Mouse (Mus musculus): ENCODE measurements at regions not wholly inside any gene's neighbourhood (a gene's known extent, or its start where the extent isn't known, plus 50 kb on each side); places are given as distances from the start of the nearest gene placed in this dataset.

DNA sequence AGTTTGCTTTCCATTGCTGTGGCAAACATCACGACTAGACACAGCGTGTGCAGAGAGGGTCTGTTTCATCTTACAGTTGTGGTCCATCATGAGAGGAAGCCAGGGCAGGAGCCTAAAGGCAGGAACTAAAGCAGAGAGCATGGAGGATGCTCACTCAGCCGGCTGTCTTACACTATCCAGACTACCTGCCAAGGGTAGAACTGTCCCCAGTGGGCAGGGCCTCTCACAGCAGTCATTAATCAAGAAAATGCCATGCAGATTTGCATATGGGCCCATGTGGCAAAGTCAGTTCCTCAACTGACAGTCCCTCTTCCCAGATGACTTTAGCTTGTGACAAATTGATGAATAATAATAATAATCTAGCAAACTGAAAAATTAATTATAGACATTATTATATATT lies 192.6 kb downstream of the Sp3 start:
- no peak for DNase-seq
- intact Hi-C loops (cut with DNase I; ENCODE audit: low total_unique reads), result no loop called here

DNA sequence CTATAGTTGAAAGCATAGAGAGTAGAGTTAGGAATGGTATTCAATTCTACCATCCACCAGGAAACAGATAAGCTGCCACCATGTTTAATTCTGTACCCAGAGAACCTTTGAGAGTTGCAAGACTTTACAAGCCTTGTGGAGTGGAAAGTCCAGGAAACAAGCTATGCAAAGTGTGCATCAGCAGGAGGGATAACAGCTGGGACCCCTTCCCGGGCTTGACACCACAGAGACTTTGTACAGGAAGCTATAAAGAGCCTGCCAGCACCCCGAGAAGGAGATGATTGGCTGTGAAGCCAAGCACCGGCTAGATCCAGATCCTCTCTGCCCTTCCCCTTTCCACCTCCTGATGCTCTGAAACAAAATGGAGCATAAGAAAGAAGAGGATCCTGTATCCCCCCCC lies 188.8 kb downstream of the Sp3 start:
- intact Hi-C loops (cut with DNase I; ENCODE audit: low total_unique reads), result no loop called here
- DNase-seq, result no peak

DNA sequence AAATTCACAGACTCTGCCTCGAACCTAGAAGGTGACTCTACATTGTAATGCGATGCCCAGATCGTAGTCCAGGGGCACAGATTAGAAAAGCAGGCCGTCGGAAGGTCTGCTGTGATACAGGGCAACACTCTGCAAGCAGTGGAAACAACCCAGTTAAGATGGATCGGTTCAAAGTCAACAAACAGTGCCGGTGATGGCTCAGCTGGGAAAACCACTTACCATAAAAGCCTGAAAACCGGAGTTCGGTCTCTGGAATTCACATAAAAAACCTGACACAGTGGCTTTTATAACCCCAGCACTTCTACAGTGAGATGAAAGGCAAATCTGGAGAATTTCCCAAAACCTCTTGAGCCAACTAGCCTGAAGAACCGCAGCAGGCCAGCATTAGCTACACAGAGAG lies 186.8 kb downstream of the Sp3 start:
- intact Hi-C loops (cut with DNase I; ENCODE audit: low total_unique reads), result no loop called here
- no peak for DNase-seq

DNA sequence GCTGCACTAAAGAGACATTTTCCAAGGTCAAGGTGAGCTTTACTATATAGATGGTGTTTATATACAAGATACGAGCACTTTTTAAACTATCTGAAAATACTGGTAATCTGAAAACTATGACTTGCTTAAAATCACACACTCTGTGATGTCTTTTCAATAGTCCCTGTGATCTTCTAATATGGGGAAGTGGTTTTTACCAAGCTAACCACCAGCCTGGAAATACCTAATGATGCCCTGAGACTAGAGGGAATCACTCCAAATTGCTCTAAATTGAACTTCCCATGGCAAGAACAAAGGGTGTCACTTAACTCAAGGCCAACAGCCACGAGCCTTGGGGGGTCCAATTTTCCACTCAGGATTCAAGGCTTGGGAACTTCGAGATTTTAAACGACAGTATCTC lies 185.7 kb downstream of the Sp3 start:
- DNase-seq, result no peak
- intact Hi-C loops (cut with DNase I; ENCODE audit: low total_unique reads), result no loop called here

DNA sequence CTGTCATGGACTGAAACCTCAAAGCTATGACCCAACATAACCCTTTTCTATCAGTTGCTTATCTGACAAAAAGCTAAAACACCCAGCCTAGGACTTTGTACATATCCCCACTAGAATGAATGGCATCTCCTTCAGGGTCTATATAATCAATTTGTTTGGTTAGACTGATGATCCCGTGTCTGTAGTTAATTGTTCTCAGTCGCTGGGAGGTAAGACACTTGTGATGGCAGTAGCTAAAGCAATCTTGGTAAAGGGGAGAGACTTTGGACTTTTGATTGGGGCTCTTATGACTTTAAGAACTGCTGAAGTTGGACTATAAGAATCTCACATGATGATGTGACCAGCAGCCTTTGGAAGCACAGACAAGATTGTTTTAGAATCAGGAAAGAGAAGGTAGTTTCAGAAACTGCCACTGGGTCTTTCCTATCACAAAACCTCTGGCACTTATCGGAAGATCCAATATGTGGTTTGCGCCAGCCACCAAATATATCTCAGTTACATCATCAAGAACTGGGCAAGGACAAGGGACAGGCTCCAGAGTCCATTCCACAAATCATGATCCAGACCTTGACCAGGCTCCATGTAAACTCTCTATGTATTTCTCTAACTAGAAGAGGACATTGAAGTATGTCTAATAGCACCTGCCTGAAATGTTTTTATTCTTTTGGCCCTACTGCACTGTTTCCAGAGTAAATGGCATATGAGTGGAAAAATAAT lies 183.1 kb downstream of the Sp3 start:
- intact Hi-C loops (cut with DNase I; ENCODE audit: low total_unique reads), result no loop called here
- no peak for DNase-seq

DNA sequence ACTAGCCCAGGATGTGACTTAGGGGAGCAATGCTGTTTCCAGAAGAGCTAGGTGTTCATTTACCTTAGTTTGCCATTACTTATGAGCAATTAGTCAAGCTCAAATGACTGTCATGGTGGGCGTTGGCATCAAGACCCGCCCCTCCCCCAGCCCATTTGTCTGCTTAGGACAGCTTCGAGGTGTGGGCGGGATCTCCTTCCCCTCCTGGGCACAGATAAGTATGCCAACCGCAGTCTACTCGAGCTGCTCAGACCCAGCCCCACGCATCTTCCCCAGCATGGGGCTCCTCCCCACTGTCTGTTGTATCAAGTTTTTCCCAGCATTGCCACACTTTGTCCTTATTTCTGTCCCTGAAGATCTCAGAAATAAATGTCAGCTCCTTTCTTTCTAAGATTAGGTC lies 179.6 kb downstream of the Sp3 start:
- no peak for DNase-seq
- intact Hi-C loops (cut with DNase I; ENCODE audit: low total_unique reads), result no loop called here

DNA sequence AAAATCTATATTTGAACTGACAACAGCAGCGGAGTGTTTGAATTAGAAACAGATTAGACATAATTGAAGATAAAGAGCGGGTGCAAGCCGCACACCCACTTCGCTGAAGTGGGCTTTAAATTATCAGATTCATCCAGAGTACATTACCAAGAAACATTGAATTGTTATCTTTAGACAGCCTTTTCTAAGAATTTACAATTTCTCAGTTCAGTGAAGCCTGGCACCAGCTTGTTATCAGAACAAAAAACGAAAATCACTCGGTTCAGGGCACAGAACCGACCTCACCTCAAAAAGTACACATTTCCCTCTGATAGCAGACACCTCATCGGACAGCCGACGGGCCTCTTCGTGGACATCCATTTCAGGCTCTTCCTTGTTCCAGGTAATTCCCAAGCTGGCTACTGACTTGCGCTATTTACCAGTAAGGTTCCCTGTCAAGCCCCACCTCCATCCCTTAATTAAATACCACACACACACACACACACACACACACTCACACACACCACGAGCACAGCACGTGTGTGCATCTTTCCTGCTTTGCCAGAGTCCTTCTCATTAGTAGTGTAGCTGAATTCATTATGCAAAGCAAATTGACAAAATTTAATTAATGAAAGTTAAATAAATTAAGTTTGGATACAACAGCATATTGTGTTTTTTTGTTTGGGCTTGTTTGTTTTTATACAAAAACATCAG lies 166.8 kb downstream of the Sp3 start:
- no peak for DNase-seq

DNA sequence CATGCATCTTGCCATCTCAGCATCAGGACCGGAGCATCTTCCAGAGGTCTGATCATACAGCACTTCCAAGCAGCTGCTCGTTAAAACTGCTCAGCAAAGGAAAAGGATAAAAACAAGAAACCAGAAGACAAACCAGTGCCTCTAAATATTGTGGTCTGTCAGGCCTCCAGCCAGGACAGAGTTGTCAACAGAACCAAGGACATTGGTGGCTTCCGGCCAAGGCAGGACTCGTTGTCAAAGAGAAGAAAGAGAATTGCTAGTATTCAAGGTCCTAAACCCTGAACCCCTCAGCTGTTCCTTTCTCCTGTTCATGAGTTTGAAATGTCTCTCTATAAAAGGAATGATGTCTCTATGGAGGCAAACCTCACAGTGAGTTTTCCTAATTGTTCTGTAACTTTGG lies 155.0 kb downstream of the Sp3 start:
- intact Hi-C loops (cut with DNase I; ENCODE audit: low total_unique reads), result no loop called here
- no peak for DNase-seq

More for the DNA sequence above, 166.8 kb downstream of the Sp3 start:
- intact Hi-C loops (cut with DNase I; ENCODE audit: low total_unique reads), result no loop called here

DNA sequence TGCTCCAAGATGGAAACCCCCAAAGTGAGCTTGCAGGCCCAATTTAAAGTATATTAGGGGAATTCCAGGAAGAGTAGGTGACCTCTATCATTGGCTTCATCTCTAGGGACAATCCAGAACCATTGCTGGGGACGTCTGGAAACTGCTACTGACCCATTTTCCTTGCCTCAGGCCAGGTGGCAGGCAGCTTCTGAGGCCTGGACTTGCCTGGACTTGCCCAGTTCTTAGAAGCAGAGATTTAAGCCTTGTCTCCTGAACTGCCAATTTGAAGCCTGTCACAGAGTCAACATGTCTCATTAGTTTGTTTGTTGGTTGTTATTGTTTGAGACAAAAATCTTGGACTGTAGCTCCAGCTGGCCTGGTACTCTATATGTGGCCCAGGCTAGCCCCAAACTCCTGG lies 151.1 kb downstream of the Sp3 start:
- intact Hi-C loops (cut with DNase I; ENCODE audit: low total_unique reads), result no loop called here
- DNase-seq, result no peak

DNA sequence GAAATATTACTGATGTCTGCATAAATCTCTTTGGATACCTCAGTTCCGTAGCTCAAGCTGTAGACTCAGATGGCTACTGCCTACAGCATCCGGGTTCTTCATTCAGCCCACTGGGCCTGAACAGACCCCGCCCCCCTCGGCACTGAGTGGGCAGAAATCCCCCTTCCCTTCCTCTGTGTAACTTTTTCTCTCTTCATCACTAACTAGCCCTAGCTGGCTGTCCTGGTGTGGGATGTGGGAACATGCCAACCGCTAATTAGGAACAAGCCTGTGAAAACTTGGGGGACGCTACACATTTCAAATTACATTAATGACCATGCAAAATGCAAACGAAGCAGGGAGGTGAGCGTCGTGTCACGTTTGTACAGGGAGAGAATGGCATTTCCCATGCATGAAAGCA lies 147.5 kb downstream of the Sp3 start:
- DNase-seq, result no peak
- intact Hi-C loops (cut with DNase I; ENCODE audit: low total_unique reads), result no loop called here

DNA sequence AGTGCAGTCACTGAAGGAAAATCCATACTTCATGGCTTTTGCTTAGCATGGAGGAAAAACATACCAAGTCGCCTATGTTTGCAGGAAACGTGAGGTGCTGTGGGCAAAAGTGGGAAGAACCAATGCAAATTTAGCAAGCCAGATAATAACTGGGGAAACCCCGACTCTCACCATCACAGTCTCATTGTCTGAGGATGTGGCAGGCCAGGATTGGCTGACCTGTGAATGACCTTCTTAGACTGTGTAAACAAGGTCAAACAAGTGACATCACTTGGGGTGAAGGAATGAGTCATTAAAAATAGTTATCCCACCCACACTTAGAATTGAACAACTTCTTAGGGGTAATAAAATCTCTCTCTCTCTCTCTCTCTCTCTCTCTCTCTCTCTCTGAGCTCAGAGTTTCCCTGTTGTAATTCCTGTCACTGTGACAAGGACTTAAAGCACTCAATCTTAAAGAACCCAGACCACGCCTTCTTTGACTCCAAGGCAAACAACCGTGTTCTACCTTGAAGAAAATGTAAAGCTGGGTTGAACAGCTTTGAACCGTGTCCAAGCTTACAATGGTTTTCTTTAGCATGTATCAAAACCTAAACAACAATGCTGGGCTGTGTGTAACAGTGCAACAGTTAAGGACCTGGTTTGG lies 142.0 kb downstream of the Sp3 start:
- intact Hi-C loops (cut with DNase I; ENCODE audit: low total_unique reads), result no loop called here
- DNase-seq, result no peak

DNA sequence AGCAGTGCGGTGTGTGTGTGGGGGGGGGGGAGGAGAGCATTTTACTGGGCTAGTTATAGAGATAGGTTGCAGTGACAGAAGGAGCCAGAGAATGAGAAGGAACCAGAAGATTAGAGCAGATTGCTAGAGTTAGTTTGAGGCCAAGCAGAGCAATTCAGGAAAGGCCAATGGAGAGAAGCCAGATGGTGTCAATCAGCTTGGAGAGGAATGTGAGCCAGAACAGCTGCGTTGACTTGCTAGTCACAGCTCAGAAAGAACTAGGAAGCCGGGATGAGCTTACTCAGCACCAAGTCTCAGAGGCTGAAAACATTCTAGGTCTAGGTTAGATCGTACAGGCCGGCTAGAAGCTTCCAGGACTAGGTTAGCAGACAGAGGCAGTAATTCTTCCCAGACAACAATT lies 140.6 kb downstream of the Sp3 start:
- DNase-seq, result no peak
- intact Hi-C loops (cut with DNase I; ENCODE audit: low total_unique reads), result no loop called here

DNA sequence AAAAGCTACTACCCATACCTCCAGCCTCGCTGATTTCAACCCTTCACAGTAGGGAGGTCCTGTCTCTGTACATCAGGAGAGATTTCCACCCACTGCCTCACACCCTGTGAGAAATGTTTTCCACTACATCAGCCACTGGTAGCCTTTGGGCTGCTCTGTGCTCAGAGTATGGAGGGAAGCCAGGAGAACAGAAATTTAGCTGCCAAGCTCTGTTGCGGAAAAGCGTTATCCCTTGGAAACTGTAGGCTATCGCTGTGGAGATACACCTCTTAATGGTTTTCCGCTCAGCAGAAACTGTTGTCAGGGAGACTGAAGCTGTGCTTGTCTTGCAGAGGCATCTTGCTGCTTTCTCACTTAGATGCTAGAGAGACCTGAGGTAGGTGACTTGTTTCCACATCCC lies 138.9 kb downstream of the Sp3 start:
- DNase-seq, result peak; percentile 18
- intact Hi-C loops (cut with DNase I; ENCODE audit: low total_unique reads), result no loop called here

DNA sequence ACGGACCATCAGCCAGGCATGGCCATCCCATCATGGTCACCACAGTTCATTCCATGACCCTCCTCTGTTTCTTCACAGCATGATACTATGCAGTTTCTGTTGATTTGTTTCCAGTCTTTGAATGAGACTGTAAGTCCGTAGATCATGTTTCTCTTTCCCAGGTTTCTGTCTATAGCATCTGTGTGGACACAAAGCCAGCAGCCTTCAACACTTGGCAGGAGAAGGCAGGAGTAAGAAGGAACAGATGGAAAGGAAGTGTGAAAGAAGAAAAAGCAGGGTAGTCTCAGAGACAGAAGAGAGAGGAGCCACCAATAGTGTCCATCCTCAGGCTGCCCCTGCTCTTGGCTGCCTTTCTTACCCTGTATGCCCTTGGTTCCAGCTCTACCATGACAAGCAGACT lies 136.6 kb downstream of the Sp3 start:
- intact Hi-C loops (cut with DNase I; ENCODE audit: low total_unique reads), result no loop called here
- DNase-seq, result no peak

DNA sequence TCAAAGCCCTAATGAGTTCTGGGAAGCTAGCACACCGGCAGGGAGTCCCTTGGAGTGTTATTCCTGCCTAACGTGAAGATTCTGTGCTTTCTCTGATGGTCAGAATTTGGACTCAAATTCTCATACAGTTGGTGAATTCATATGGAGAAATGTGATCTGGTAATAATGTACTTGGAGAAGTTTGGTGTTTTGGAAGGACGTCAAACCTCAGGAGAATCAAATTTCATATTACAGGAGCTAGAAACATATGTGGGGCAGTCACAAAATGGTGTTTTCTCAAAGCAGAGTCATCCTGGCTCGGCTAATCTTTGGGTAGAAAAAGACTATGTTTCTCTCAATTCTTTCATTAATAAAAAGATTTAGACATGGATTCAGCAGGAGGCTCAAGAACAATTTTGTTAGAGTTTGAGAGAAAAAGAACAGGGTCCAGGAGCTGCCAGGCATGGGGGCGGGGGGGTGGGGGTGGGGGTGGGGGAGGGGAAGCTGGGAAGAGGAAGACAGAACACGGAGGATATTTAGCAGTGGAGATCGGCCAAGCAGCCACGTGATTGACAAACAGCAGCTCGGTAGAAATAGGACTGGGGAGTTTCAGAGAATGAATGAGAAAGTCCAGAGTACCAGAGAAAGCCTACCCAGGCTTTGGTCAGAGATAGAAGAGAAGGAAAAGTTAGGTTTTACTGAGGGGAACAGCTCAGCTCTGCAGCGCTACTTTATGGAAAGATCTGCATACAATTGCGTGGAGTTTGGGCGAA lies 130.6 kb downstream of the Sp3 start:
- no peak for DNase-seq
- intact Hi-C loops (cut with DNase I; ENCODE audit: low total_unique reads), result no loop called here

DNA sequence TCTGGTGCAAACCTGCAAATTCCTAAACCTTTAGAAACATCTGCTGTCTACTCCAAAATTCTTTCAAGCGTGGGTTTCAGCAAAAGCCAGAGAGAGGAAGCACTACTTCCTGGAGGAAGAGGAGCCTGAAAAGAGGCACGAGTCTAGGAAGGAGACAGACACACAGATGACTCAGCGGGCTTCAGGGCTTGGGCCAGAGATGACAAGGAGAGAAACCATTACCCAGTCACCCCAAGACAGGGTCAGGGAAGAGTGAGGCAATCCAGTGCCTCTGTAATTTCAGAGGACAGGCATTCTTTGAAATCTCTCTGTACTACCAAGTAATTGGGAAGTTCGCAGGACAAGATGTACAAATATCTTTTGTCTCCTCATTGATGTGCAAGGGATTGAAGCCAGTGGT lies 127.7 kb downstream of the Sp3 start:
- no peak for DNase-seq

DNA sequence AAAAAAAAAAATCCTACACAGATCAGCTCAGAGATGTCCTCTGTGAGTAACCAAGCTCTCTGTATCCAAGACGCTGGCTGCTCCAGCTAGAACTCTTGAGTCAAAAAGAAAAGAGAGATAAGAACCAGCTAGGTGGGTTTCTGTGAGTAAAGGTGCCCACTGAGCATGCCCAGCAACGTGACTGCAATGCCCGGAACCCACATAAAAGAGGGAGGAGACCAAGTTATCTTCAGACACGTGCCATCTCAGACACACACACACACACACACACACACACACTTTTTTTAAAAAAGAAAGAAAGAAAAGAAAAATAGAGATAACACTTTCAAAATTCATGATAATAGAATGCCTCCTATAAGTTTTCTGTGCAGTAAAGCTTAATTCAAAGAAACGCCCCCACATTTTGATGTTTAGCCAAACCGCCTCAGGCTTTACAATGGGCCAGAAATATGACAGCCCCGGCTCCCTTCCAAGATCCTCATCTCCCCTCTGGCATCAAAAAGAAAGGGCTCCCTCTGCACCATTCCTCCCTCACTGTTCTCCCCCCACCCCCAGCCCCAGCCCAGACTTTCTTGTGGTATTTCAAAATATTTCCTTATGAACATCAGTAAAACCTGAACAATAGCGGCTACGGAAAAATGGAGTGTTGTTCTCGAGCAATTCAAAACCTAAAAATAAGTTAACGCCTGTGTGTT lies 124.8 kb downstream of the Sp3 start:
- DNase-seq, result no peak
- intact Hi-C loops (cut with DNase I; ENCODE audit: low total_unique reads), result no loop called here

More for the DNA sequence above, 127.7 kb downstream of the Sp3 start:
- intact Hi-C loops (cut with DNase I; ENCODE audit: low total_unique reads), result no loop called here

DNA sequence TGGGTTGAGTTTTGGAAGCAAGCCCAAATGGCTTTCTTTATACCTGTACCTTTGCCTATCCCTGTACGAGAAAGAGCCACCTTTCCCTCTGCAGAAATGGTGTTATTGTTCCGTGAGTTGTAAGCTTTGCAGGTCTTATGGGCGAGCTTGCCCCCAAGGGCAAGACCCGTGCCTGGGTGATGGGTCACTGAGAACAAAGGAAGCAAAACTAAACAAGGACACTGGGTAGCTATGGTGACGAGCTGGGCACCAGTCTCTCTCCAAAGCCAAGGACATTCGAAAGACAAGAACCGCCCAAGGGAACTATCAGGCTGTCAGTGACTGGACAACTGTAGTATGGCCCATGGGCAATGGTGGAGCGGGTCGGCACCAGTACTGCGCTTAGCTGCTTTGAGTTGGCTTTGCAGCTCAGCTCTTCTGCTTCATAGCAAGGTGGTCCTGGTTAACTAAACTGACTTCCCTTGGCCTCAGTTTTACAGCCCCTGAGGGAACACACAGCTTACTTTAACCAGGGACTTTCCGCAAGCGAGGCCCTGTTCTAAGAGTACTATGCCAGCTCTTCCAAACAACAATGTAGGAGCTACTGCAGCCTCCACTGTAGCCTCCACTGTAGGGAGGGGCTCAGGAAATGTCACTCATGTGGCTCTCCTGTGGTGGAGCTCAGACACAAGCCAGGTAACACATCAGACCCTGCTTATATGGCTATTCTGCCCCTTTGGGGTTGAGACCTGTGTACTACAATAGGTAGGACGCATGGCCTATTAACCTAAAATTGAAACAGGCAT lies 124.1 kb downstream of the Sp3 start:
- no peak for DNase-seq

DNA sequence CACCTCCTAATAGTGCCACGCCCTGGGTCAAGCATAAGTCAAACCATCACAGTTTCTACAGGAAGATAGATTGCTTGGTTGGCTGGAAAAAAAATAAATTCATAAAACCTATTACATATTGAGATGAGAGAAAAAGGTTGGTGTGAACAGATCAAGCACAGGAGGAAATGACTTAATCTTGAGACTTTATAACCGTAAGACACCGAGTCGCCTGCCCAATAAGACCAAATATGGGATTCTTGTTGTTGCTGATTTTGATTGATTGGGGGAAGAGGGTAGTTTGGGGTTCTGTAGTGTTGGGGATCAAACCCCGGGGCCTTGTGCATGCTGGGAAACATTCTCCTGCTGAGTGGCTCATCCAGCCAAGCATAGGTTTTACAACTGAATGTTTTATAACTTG lies 122.9 kb downstream of the Sp3 start:
- DNase-seq, result no peak
- intact Hi-C loops (cut with DNase I; ENCODE audit: low total_unique reads), result no loop called here

More for the DNA sequence above, 124.1 kb downstream of the Sp3 start:
- intact Hi-C loops (cut with DNase I; ENCODE audit: low total_unique reads), result no loop called here

Measured in gastrocnemius, postnatal 14 days (tissue).